Comparison of ENCODE assay signal across 18 mouse cellular contexts in the genomic region with DNA sequence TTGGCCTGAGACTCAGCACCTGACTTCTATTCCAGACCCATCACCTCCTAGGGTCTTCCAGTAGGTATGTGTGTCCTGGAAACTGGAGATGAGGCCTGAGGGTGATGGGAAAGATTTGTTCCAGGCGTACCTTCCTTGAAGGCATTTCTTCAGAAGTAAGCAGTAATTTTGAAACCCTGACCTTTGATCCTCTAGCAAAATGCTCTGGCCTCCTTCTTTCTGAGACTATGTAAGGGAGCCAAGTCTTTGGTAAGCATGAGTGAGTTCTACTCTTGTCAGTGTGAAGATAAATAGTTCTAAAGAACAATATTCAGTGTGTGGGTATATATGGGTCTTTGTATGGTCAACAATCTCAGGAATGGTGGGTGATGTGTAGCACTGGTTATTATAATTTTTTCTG.
"Had no signal": no experiment of that assay in that cellular context is flagged by ENCODE, and none has a peak within 500 bp of the region (broad histone marks: within the 10 kb centered on the region; RNA-seq: fewer than 3 reads in every experiment).

No protein-coding gene starts in this region.

- H3K27me3 ChIP-seq: midbrain, embryonic 12.5 days; neural tube, embryonic 13.5 days; neural tube, embryonic 15.5 days had no signal

- DNase-seq: lung, adult 18-20 months; lung, embryonic 14.5 days; lung, postnatal 10 days; lung, postnatal 4 days; retina, postnatal 1 day; right cerebral cortex, adult 18-20 months; right cerebral cortex, postnatal 25 days; right cerebral cortex, postnatal 4 days; spleen, adult 18-20 months; thymus, adult 18-20 months; thymus, postnatal 14 days; thymus, postnatal 36 days had no signal

- H3K9me3 ChIP-seq: midbrain, embryonic 10.5 days; midbrain, embryonic 12.5 days; neural tube, embryonic 13.5 days; neural tube, embryonic 15.5 days had no signal

- H3K4me1 ChIP-seq: midbrain, embryonic 10.5 days; midbrain, embryonic 12.5 days; neural tube, embryonic 15.5 days had no signal

- H3K9ac ChIP-seq: lung, embryonic 14.5 days; midbrain, embryonic 12.5 days; neural tube, embryonic 13.5 days; neural tube, embryonic 15.5 days had no signal

- H3K4me2 ChIP-seq: lung, embryonic 14.5 days; midbrain, embryonic 12.5 days; neural tube, embryonic 13.5 days; neural tube, embryonic 15.5 days had no signal

- H3K4me3 ChIP-seq: midbrain, embryonic 10.5 days; midbrain, embryonic 12.5 days; myocyte; neural tube, embryonic 13.5 days; neural tube, embryonic 15.5 days had no signal

- H3K27ac ChIP-seq: midbrain, embryonic 10.5 days; midbrain, embryonic 12.5 days; neural tube, embryonic 13.5 days; neural tube, embryonic 15.5 days had no signal

- H3K36me3 ChIP-seq: midbrain, embryonic 10.5 days; midbrain, embryonic 12.5 days; neural tube, embryonic 13.5 days; neural tube, embryonic 15.5 days had no signal

- ATAC-seq: midbrain, embryonic 16.5 days had no signal
